Mouse (Mus musculus) left cerebral cortex, postnatal 36 days (tissue): ENCODE measurements around the gene Cadps2. TPM values are rescaled to one million over a fixed set of nuclear protein-coding genes. Genes with fewer than 3 reads are reported as not detected.

Experiments used
- DNase-seq, 2 experiments: peaks; one replicate each; pipeline ENCODE4 v3.0.0; 2021 to 2022; ENCODE audit warnings: low spot score in 2 of 2, mixed read lengths in 1 of 2
- intact Hi-C: fragments of 180-260 bp; cut with DNase I; formaldehyde crosslinking; loops from one replicate; pipeline ENCODE4 v1.15.1; 2025
- total RNA-seq, 2 experiments: library from RNA; stranded (reverse); gene quantifications; 2 replicates each; pipeline ENCODE4 v1.2.3; 2021

Cadps2 gene
- total RNA-seq, 2 experiments from 2014 or later: 79.3 to 97.3 TPM

GRCm38 (mm10) chr6:23573750-23574149 is 265.5 kb downstream of the Cadps2 start:
- intact Hi-C loops: no loop called here
- DNase-seq: no peak

GRCm38 (mm10) chr6:23572401-23572800 is 266.8 kb downstream of the Cadps2 start:
- no peak for DNase-seq
- intact Hi-C loops: no loop called here

GRCm38 (mm10) chr6:23569686-23570085 is 269.5 kb downstream of the Cadps2 start:
- DNase-seq: no peak
- intact Hi-C loops: no loop called here

- intact Hi-C loops: no loop called here
- no peak for DNase-seq
Measured at GRCm38 (mm10) chr6:23568688-23569087, 270.5 kb downstream of the Cadps2 start.

DNA sequence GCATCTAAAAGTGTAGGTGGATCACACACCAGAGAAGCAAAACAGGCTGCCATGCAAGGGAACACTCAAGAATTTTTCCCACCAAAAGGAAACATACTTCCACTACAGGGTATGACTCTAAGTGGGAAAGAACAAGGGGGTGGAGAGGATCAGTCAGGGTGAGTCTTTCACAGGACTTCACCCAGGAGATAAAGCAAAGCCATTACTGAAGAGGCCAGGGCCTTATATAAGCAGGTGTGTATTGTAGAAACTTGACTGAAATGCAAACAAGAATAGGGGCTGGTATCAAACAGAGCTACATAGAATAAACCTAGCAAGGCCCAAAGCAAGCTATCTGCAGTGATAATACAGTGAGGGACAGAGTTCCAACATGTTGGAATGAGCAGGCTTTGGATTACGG is 271.6 kb downstream of the Cadps2 start:
- intact Hi-C loops: no loop called here
- DNase-seq: no peak

DNA sequence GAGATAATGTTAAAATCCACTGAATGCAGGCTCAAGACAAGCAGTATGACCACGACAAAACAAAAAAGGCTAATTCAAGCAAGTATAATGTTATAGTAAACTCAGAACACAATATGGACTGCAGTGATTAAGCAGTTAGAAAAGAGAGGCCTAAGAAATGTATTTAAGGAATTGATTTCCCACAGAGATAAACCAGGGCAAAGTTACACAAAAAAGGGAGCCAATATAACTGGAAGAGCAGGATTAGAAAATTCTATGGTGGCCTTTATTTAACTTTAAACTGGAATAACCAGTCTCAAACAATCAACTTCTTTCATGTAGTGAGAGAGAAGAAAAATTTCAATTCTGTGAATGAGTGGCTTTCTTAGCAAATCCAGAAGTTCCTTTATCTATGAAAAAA is 289.3 kb downstream of the Cadps2 start:
- intact Hi-C loops: no loop called here
- no peak for DNase-seq

GRCm38 (mm10) chr6:23523710-23524109 is 315.5 kb downstream of the Cadps2 start:
- no peak for DNase-seq
- intact Hi-C loops: no loop called here

- DNase-seq: no peak
- intact Hi-C loops: no loop called here
Measured at GRCm38 (mm10) chr6:23522556-23522955, 316.7 kb downstream of the Cadps2 start.

DNA sequence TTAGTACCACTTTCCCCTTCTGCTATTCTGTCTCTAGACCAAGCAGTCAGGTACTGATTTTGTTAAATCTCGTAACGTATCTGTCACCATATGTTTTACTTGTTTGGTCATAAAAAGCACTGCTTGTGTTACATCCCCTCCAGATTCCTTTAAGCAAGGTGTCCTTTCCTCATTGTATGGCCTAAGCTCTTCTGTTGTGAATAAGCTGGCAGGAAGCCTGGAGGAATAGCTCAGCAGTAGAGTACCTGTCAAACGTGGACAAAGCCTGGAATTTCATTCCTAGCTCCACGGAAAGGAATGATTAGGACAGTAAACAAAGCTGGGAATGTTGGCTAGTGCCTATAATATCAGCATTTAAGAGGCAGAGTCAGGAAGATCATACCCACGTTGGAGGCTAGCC is 340.6 kb downstream of the Cadps2 start:
- intact Hi-C loops: loop anchor here (10.0 kb wide), 4 partner anchors 386 to 1016 kb away; partner anchors contain the start of gene Iqub
- DNase-seq: no peak

DNA sequence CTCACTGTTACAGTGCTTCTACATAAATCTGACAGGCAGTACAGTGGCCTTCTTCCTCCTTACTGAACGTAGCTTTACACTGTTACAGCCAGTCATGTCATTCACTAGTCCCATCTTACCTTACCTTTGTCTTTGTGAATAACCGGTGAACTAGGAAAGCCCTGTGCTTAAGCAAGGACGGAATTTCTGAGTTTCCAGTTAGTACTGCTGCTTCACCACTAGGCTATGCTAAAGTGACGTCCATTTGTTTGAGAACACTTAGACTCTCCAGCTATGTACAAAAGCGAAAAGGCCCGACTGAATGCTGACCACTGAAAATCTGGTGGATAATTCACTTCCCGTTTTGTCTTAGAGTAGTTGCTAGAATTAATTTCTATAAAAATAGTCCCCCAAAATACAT is 347.4 kb downstream of the Cadps2 start:
- intact Hi-C loops: loop anchor here (10.0 kb wide), 4 partner anchors 393 to 1023 kb away; partner anchors contain the start of gene Iqub

DNA sequence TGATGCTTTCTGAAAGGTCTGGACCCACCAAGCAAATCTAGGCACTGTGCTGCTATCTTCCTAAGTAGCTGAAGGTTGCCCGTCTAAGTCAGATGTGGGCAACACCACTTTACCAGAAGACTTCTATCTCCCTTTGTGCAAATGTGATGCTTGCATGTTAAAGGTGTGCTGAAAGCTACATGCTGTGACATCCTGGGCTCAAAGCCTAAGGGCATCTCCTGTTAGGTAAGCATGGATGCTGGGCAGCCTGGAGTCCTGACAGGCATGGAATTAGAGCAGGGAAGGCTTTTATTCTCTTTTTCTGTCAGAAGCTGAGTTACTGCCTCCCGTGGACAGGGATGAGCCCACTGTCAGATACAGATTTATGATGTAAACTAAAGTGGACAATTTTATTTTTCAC is 348.8 kb downstream of the Cadps2 start:
- intact Hi-C loops: loop anchor here (10.0 kb wide), 4 partner anchors 394 to 1024 kb away; partner anchors contain the start of gene Iqub
- DNase-seq: no peak

More for the DNA sequence above, 347.4 kb downstream of the Cadps2 start:
- DNase-seq: no peak

DNA sequence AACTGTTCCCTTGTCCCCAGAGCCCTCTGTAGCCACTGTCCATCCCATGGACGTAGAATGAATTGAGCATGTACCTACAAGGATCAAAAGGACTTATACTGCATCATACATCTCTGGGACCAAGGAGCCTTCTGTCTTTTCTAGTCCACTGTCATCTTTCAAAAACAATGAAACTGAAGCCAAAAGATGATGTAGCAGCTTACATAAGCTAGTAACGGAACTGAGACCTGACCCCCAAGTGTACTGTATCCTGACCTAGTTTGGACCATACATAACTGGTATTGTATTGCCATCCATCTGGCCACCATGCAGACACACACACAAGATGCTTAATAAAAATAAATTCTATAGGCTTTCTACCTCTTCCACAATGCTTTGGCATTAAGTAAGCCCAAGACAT is 350.2 kb downstream of the Cadps2 start:
- intact Hi-C loops: no loop called here
- DNase-seq: no peak

DNA sequence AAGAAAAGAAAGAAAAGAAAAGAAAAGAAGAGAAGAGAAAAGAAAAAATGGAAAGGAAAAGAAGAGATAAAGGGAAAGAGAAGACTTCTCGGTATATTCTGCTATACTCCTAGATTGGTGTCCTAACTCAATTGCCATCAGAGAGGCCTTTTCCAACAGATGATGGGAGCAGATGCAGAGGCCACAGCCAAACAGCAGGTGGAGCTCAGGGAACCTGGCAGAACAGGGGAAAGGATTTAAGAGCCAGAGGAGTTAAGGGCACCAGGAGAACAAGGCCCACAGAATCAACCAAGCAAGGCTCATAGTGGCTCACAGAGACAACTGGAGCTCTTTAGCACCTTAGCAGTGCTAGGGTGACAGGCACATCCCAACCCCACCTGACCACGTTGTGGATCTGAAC is 366.5 kb downstream of the Cadps2 start:
- intact Hi-C loops: no loop called here

GRCm38 (mm10) chr6:23471830-23472229 is 367.4 kb downstream of the Cadps2 start:
- intact Hi-C loops: no loop called here
- no peak for DNase-seq

More for the DNA sequence above, 366.5 kb downstream of the Cadps2 start:
- no peak for DNase-seq

- intact Hi-C loops: loop anchor here (10.0 kb wide), 1 partner anchor 283 kb away; no protein-coding TSS in a partner anchor
- DNase-seq: no peak
Measured at GRCm38 (mm10) chr6:23467885-23468284, 371.3 kb downstream of the Cadps2 start.

DNA sequence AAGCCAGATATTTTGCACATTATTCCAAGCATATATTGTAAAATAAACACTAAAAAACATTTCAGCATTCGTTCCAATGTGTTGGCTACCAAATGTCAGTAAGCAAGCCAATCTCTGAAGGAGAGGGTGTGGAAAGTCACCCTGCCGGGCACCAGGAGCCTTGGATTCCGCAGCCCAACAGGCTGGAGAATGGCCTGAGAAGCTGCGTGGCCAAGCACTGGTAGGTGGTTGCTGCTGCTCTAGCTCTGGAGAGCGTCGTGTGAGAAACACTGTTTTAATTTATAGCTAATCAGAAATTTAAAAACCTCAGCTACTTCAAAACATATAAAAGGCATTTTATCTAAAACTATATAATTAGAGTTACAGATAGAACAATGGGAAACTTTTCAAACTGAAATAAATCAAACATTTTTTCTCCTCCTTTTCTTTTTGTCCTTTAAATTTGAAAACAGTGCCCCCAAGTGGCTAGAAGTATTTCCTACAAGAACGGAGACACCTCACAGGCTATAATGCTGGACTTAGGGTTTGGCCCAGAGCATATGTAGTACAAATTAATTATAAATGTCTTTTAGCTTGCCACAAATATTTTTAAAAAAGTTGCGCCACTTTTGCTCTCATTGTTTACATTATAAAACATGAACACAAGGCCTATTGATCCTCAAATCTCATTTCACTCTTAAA is 376.5 kb downstream of the Cadps2 start:
- intact Hi-C loops: loop anchor here (10.0 kb wide), 1 partner anchor 278 kb away; no protein-coding TSS in a partner anchor
- DNase-seq: no peak

GRCm38 (mm10) chr6:23457748-23458147 is 381.5 kb downstream of the Cadps2 start:
- DNase-seq: peak; percentile 32 to 46
- intact Hi-C loops: loop anchor here (10.0 kb wide), 1 partner anchor 453 kb away; no protein-coding TSS in a partner anchor

- intact Hi-C loops: loop anchor here (10.0 kb wide), 1 partner anchor 449 kb away; no protein-coding TSS in a partner anchor
Measured at GRCm38 (mm10) chr6:23453907-23454306, 385.3 kb downstream of the Cadps2 start.

DNA sequence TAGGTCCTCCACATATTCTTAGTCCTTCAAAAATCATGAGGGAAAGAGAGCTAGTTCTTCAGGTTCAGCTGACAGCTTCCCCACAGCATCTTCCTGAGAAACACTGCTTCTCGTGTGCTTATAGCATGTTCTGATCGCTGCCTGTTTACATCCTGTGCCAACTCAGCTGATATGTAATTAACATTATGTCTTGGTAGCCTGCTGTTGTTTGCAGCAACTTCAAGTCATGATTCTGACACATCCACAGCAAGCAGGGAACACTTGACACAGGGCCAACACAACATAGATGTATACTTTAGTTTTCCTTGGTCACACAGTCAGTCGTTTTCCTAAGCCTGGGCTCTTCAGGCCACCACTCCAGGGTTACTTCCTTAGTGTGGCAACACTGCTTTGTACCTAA is 399.3 kb downstream of the Cadps2 start:
- intact Hi-C loops: no loop called here
- no peak for DNase-seq

More at GRCm38 (mm10) chr6:23453907-23454306, 385.3 kb downstream of the Cadps2 start:
- DNase-seq: no peak

DNA sequence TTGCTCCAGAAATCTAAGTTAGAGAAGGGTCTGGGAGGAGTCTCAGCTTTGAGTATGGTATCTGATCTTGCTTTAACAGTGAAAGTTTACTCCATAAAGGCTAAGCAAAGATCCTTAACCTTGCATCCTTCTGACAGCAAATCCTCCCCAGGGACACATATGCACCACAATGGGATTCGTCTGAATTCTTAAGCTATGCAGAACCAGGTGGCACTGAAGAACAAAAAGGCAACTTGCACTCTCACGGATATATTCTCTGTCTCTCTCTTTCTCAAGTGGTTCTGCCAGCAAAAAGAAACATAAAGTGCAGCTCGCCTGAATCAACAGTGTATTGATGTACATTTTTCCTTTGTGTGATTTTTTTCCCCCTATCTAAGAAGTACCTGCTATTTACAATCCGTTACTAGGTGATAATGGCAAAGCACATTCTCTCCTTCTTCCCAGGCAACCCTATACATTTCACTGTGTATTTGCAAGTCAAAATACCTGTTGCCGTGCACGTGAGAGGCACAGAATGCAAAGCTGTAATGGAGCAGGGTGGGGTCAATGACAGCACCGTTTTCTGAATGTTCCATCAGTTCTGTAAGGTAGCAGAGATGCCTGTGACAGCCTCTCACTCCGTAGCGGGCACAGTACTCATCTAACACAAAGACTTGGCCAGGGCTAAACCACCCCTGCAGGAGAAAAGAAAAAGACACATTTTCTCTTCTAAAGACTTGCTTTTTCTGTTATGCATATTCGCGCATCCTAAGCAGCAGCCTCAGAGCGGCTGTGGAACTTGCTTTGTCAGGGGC is 428.8 kb downstream of the Cadps2 start:
- intact Hi-C loops: no loop called here
- no peak for DNase-seq

- intact Hi-C loops: no loop called here
- no peak for DNase-seq
Measured at GRCm38 (mm10) chr6:23394131-23394530, 445.1 kb downstream of the Cadps2 start.
